Mouse (Mus musculus): ENCODE results near the gene Myo18b.
A peak's percentile ranks its signal among the peaks of the same experiment; 100 is the strongest.

The Myo18b gene

GRCm38 (mm10) chr5:112895674-112896654 is at the start of gene Myo18b:
Myo18b (minus strand) TSS chr5:112896362.
- DNase-seq: no peak

GRCm38 (mm10) chr5:112945925-112946324 is 49.8 kb upstream of the Myo18b start:
- DNase-seq: no peak

GRCm38 (mm10) chr5:112942244-112942643 is 46.1 kb upstream of the Myo18b start:
- DNase-seq: no peak

GRCm38 (mm10) chr5:112941001-112941400 is 44.8 kb upstream of the Myo18b start:
- DNase-seq: no peak

GRCm38 (mm10) chr5:112936632-112937031 is 40.5 kb upstream of the Myo18b start:
- no peak for DNase-seq

- no peak for DNase-seq
These were observed 39.3 kb upstream of the Myo18b start for GRCm38 (mm10) chr5:112935436-112935835.

GRCm38 (mm10) chr5:112932878-112933567 is 36.9 kb upstream of the Myo18b start:
- no peak for DNase-seq

GRCm38 (mm10) chr5:112931901-112932300 is 35.7 kb upstream of the Myo18b start:
- DNase-seq: no peak

GRCm38 (mm10) chr5:112928201-112928881 is 32.2 kb upstream of the Myo18b start:
- DNase-seq: peak; percentile 61

- no peak for DNase-seq
These were observed 29.3 kb upstream of the Myo18b start for GRCm38 (mm10) chr5:112925422-112925821.

GRCm38 (mm10) chr5:112924806-112925205 is 28.6 kb upstream of the Myo18b start:
- DNase-seq: no peak

- DNase-seq: no peak
These were observed 27.7 kb upstream of the Myo18b start for GRCm38 (mm10) chr5:112923841-112924240.

- peak; percentile 48 for DNase-seq
These were observed 25.8 kb upstream of the Myo18b start for GRCm38 (mm10) chr5:112921914-112922313.

- no peak for DNase-seq
These were observed 14.2 kb upstream of the Myo18b start for GRCm38 (mm10) chr5:112910381-112910780.

GRCm38 (mm10) chr5:112908169-112908614 is 12.0 kb upstream of the Myo18b start:
- peak; percentile 60 for DNase-seq

- DNase-seq: no peak
These were observed 11.3 kb upstream of the Myo18b start for GRCm38 (mm10) chr5:112907504-112907903.

- DNase-seq: peak; percentile 52
These were observed 2.6 kb downstream of the Myo18b start for GRCm38 (mm10) chr5:112893462-112894060.

- no peak for DNase-seq
These were observed 3.8 kb downstream of the Myo18b start for GRCm38 (mm10) chr5:112892411-112892810.

GRCm38 (mm10) chr5:112888651-112889050 is 7.5 kb downstream of the Myo18b start:
- DNase-seq: no peak

- DNase-seq: peak; percentile 68
These were observed 9.3 kb downstream of the Myo18b start for GRCm38 (mm10) chr5:112886687-112887491.

- no peak for DNase-seq
These were observed 18.6 kb downstream of the Myo18b start for GRCm38 (mm10) chr5:112877391-112878115.

Data from kidney, postnatal 10 days (tissue).